Mouse (Mus musculus) G1E (cell line): ENCODE measurements around the gene Nfasc.

ENCODE experiments used
- CTCF ChIP-seq: IDR thresholded peaks from 2 replicates; pipeline ENCODE4 v1.5.1; 2012; ENCODE audit warnings: low read depth, low read length, inconsistent platforms, mixed read lengths
- GATA1 ChIP-seq: IDR thresholded peaks from 2 replicates; pipeline ENCODE4 v1.6.1; 2012; ENCODE audit warnings: borderline replicate concordance, low read length, inconsistent platforms, mixed read lengths
- POLR2AphosphoS5 ChIP-seq: IDR thresholded peaks from 2 replicates; pipeline ENCODE4 v1.6.1; 2012; ENCODE audit warnings: low read depth, low read length, inconsistent platforms; ENCODE audit not compliant: insufficient replicate concordance
- TAL1 ChIP-seq: conservative IDR thresholded peaks from 2 replicates; pipeline ENCODE4 v1.6.1; 2012; ENCODE audit warnings: low read depth, low read length, inconsistent platforms, mixed read lengths

- TF ChIP-seq CTCF (no peak), GATA1 (no peak), TAL1 (no peak), POLR2AphosphoS5 (no peak)
Observed at GRCm38 (mm10) chr1:132532521-132532920, 209.1 kb downstream of the Nfasc start.
